Mouse (Mus musculus) intestine, embryonic 16.5 days (tissue): ENCODE measurements around the gene Thy1. TPM values are rescaled to one million over a fixed set of nuclear protein-coding genes. Genes with fewer than 3 reads are reported as not detected.

Experiments
- ATAC-seq: fragments of 200-750 bp; cut with Nextera tagmentation; 2 replicates; pipeline ENCODE4 v1.8.0; 2017; ENCODE audit warnings: moderate TSS enrichment, moderate library complexity
- H3K27ac ChIP-seq: fragments of 300-500 bp; sonication (generic); 2 replicates; pipeline ENCODE4 v1.5.1; 2014; ENCODE audit warnings: mild to moderate bottlenecking, low read length
- H3K27me3 ChIP-seq: fragments of 300-500 bp; sonication (generic); replicated peaks from 2 replicates; pipeline ENCODE4 v1.6.1; 2014; ENCODE audit warnings: low read length, control low read depth, mixed read lengths; ENCODE audit not compliant: control insufficient read depth, insufficient read depth
- H3K36me3 ChIP-seq: fragments of 300-500 bp; sonication (generic); 2 replicates; pipeline ENCODE4 v1.6.1; 2014; ENCODE audit warnings: low read length, control low read depth; ENCODE audit not compliant: control insufficient read depth, insufficient read depth
- H3K4me1 ChIP-seq: fragments of 300-500 bp; sonication (generic); 2 replicates; pipeline ENCODE4 v1.6.1; 2014; ENCODE audit warnings: low read length, control low read depth, mixed read lengths; ENCODE audit not compliant: control insufficient read depth, insufficient read depth
- H3K4me2 ChIP-seq: fragments of 300-500 bp; sonication (generic); 2 replicates; pipeline ENCODE4 v1.6.1; 2014; ENCODE audit warnings: low read depth, low read length, control low read depth
- H3K4me3 ChIP-seq: fragments of 300-500 bp; sonication (generic); 2 replicates; pipeline ENCODE4 v1.5.1; 2014; ENCODE audit warnings: mild to moderate bottlenecking, low read length
- H3K9ac ChIP-seq: fragments of 300-500 bp; sonication (generic); 2 replicates; pipeline ENCODE4 v1.6.1; 2014; ENCODE audit warnings: low read depth, low read length
- H3K9me3 ChIP-seq: fragments of 300-500 bp; sonication (generic); 2 replicates; pipeline ENCODE4 v1.6.1; 2016; ENCODE audit warnings: low read length, control low read depth; ENCODE audit not compliant: control insufficient read depth
- WGBS: fragments of 180-500 bp; shearing (Covaris S2); extraction: QIAGEN DNeasy Blood & Tissue Kit; methylation state at CpG from one replicate; pipeline ENCODE4 v1.1.7; 2014; 5-methylcytosine and 5-hydroxymethylcytosine counted together
- polyA plus RNA-seq: library from polyadenylated mRNA; unstranded; fragments of >200 nt; fragmentation: Nextera tagmentation; extraction: Ambion mirVana; gene quantifications from 2 replicates; pipeline ENCODE4 v1.2.1, GENCODE M21; 2015

The Thy1 gene
- polyA plus RNA-seq, 1 experiment from 2014 or later: 1.8 TPM

GRCm38 (mm10) chr9:44094737-44095136, 51.6 kb downstream of the Thy1 start:
- WGBS: 95% methylated on average over 3 of the region's 3 CpGs
- H3K9me3 ChIP-seq: no peaks in the 10 kb centered on the region
- no peak overlapping the region for H3K9ac ChIP-seq

GRCm38 (mm10) chr9:44095781-44096180, 52.6 kb downstream of the Thy1 start:
- Histone ChIP-seq H3K4me1 (no peaks in the 10 kb centered on the region), H3K27me3 (no peaks in the 10 kb centered on the region), H3K9me3 (no peaks in the 10 kb centered on the region), H3K27ac (no peak overlapping the region), H3K4me3 (no peak overlapping the region), H3K4me2 (no peak overlapping the region), H3K36me3 (no peaks in the 10 kb centered on the region; the same call in none of the 2 replicates), H3K9ac (no peak overlapping the region)
- ATAC-seq: no peak
- WGBS: 92% methylated on average over 9 of the region's 9 CpGs

More at GRCm38 (mm10) chr9:44094737-44095136, 51.6 kb downstream of the Thy1 start:
- no peak for ATAC-seq
- Histone ChIP-seq H3K4me3 (no peak overlapping the region), H3K4me1 (no peaks in the 10 kb centered on the region), H3K27me3 (no peaks in the 10 kb centered on the region), H3K27ac (no peak overlapping the region), H3K36me3 (no peaks in the 10 kb centered on the region; the same call in none of the 2 replicates), H3K4me2 (no peak overlapping the region)

GRCm38 (mm10) chr9:44096536-44096935, 53.4 kb downstream of the Thy1 start:
- WGBS: 36% methylated on average over 9 of the region's 9 CpGs
- H3K4me1 ChIP-seq: no peaks in the 10 kb centered on the region
- H3K4me3 ChIP-seq: no peak overlapping the region
- no peak overlapping the region for H3K4me2 ChIP-seq
- no peaks in the 10 kb centered on the region for H3K9me3 ChIP-seq
- no peaks in the 10 kb centered on the region for H3K27me3 ChIP-seq
- H3K9ac ChIP-seq: no peak overlapping the region
- ATAC-seq: no peak
- H3K36me3 ChIP-seq: no peaks in the 10 kb centered on the region; the same call in none of the 2 replicates
- H3K27ac ChIP-seq: no peak overlapping the region

Other genes starting within 250 kb of the Thy1 start
- 13.2 and 15.6 TPM in 2 replicates for gene Usp2, start 23.6 kb downstream of the Thy1 start, polyA plus RNA-seq
- gene Mfrp, start 58.3 kb downstream of the Thy1 start, polyA plus RNA-seq: 0.18 and 0.24 TPM in 2 replicates
- 2.7 and 3.0 TPM in 2 replicates for gene C1qtnf5, start 63.9 kb downstream of the Thy1 start, polyA plus RNA-seq
- gene Gm49380, start 70.1 kb downstream of the Thy1 start, polyA plus RNA-seq: 0.05 and 0.12 TPM in 2 replicates
- 45.4 and 48.1 TPM in 2 replicates for gene Rnf26, start 70.1 kb downstream of the Thy1 start, polyA plus RNA-seq
- 42.9 and 45.1 TPM in 2 replicates for gene Mcam, start 91.1 kb downstream of the Thy1 start, polyA plus RNA-seq
- gene Cbl, start 190.7 kb downstream of the Thy1 start, polyA plus RNA-seq: 10.9 and 11.2 TPM in 2 replicates
- not detected in 2 replicates for gene Ccdc153, start 197.3 kb downstream of the Thy1 start, polyA plus RNA-seq
- gene Pdzd3, start 208.1 kb downstream of the Thy1 start, polyA plus RNA-seq: 22.2 and 28.5 TPM in 2 replicates
- gene Nlrx1, start 225.2 kb downstream of the Thy1 start, polyA plus RNA-seq: 5.4 and 5.5 TPM in 2 replicates
- 2.6 and 3.0 TPM in 2 replicates for gene Abcg4, start 245.2 kb downstream of the Thy1 start, polyA plus RNA-seq